Mouse (Mus musculus): ENCODE data around the gene Serf1. TPM values are rescaled to one million over a fixed set of nuclear protein-coding genes. Genes with fewer than 3 reads are reported as not detected.

Serf1 gene
- polyA plus RNA-seq (2012; rRNA removed): 618 and 898 TPM in 2 replicates

GRCm38 (mm10) chr13:100107652-100108472, at the start of gene Serf1:
Gene Serf1 (plus strand): TSS chr13:100108012.
- no peaks in the 10 kb centered on the region for H3K27me3 ChIP-seq (ENCODE audit: control insufficient read depth, insufficient read depth, low read length)
- peak within 1 kb of the TSS; percentile 88 for H3K4me3 ChIP-seq (ENCODE audit: control insufficient read depth, low read depth, low read length)
- no peaks in the 10 kb centered on the region for H3K36me3 ChIP-seq (ENCODE audit: control insufficient read depth, insufficient read depth, low read length)
- H3K4me1 ChIP-seq (ENCODE audit: control insufficient read depth, insufficient read depth, low read length): peaks cover 7% of the 10 kb centered on the region
- TF ChIP-seq CTCF (IDR thresholded peaks at IDR 0.05; ENCODE audit: control insufficient read depth, insufficient read depth, insufficient replicate concordance, low read depth, low read length) (no peak), POLR2A (IDR thresholded peaks at IDR 0.05; ENCODE audit: control insufficient read depth, low read depth, low read length) (peak; percentile 81)
- peak within 1 kb of the TSS; percentile 87 for H3K27ac ChIP-seq (ENCODE audit: control insufficient read depth, insufficient read depth, low read depth, low read length)

DNA sequence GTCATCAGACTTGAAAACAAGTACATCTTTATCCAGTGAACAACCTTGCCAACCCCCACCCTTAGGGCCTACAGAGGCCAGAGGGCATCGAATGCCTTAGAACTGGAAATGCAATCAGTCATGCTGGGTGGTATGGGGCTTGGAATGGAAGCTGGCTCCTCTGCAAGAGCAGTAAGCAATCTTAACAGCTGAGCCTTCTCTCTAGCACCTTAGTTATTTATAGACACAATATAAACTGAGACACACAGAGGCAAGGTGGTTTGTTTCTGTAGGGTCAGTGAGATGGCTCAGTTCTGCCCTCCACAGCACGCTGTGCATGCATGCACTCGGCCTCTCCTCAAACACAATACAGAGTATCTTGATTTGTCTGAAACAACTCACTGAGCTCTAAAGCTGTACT, 43.9 kb upstream of the Serf1 start:
- no peak overlapping the region for H3K4me3 ChIP-seq (ENCODE audit: control insufficient read depth, low read depth, low read length)
- H3K27ac ChIP-seq (ENCODE audit: control insufficient read depth, insufficient read depth, low read depth, low read length): no peak overlapping the region
- TF ChIP-seq POLR2A (IDR thresholded peaks at IDR 0.05; ENCODE audit: control insufficient read depth, low read depth, low read length): no peak
- TF ChIP-seq CTCF (IDR thresholded peaks at IDR 0.05; ENCODE audit: control insufficient read depth, insufficient read depth, insufficient replicate concordance, low read depth, low read length): no peak
- H3K36me3 ChIP-seq (ENCODE audit: control insufficient read depth, insufficient read depth, low read length): peaks cover 2% of the 10 kb centered on the region
- H3K27me3 ChIP-seq (ENCODE audit: control insufficient read depth, insufficient read depth, low read length): no peaks in the 10 kb centered on the region
- no peaks in the 10 kb centered on the region for H3K4me1 ChIP-seq (ENCODE audit: control insufficient read depth, insufficient read depth, low read length)

DNA sequence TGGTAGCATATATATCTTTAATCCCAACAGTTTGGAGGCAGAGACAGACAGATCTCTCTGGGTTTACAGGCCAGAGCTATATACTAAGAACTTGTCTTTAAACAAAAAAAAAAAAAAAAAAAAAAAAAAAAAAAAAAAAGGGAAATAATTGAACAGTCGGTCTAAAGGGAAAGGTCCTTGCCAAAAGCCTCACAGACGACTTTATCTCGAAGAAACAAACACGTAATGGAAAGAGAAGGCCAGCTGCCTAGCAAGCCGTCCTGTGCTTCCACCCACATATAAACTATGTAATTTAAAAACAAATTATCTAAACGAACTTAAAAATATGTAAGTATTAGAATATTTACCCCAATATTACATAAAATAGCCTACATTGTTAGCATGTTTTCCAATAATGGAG, 40.0 kb upstream of the Serf1 start:
- TF ChIP-seq CTCF (IDR thresholded peaks at IDR 0.05; ENCODE audit: control insufficient read depth, insufficient read depth, insufficient replicate concordance, low read depth, low read length): no peak
- Histone ChIP-seq H3K4me3 (ENCODE audit: control insufficient read depth, low read depth, low read length) (no peak overlapping the region), H3K36me3 (ENCODE audit: control insufficient read depth, insufficient read depth, low read length) (peaks cover 3% of the 10 kb centered on the region; the same call in 1 of the 2 replicates), H3K27ac (ENCODE audit: control insufficient read depth, insufficient read depth, low read depth, low read length) (no peak overlapping the region), H3K27me3 (ENCODE audit: control insufficient read depth, insufficient read depth, low read length) (no peaks in the 10 kb centered on the region), H3K4me1 (ENCODE audit: control insufficient read depth, insufficient read depth, low read length) (no peaks in the 10 kb centered on the region)

GRCm38 (mm10) chr13:100071473-100071872, 36.3 kb upstream of the Serf1 start:
- Histone ChIP-seq H3K4me1 (ENCODE audit: control insufficient read depth, insufficient read depth, low read length) (no peaks in the 10 kb centered on the region), H3K36me3 (ENCODE audit: control insufficient read depth, insufficient read depth, low read length) (peaks cover 5% of the 10 kb centered on the region), H3K4me3 (ENCODE audit: control insufficient read depth, low read depth, low read length) (no peak overlapping the region), H3K27ac (ENCODE audit: control insufficient read depth, insufficient read depth, low read depth, low read length) (no peak overlapping the region), H3K27me3 (ENCODE audit: control insufficient read depth, insufficient read depth, low read length) (no peaks in the 10 kb centered on the region)
- TF ChIP-seq CTCF (IDR thresholded peaks at IDR 0.05; ENCODE audit: control insufficient read depth, insufficient read depth, insufficient replicate concordance, low read depth, low read length) (no peak), POLR2A (IDR thresholded peaks at IDR 0.05; ENCODE audit: control insufficient read depth, low read depth, low read length) (no peak)

DNA sequence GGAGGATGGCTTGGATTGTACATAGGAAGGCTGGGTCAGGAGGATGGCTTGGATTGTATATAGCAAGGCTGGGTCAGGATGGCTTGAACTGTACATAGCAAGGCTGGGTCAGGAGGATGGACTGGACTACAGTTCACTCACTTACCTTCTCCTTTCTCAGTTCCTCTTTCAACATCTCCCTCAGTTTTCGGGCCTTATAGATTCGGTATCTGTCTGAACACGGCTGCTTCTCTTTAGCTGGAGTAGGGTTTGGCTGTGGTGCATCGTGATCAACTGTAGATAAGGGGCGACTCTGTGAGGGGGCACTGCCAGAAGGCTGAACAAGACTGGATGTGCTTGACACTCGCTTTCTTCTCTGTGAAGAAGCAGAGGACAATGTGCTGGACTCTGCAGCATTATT, 9.0 kb upstream of the Serf1 start:
- peaks cover 3% of the 10 kb centered on the region for H3K36me3 ChIP-seq (ENCODE audit: control insufficient read depth, insufficient read depth, low read length)
- H3K4me3 ChIP-seq (ENCODE audit: control insufficient read depth, low read depth, low read length): no peak overlapping the region
- H3K27me3 ChIP-seq (ENCODE audit: control insufficient read depth, insufficient read depth, low read length): no peaks in the 10 kb centered on the region
- H3K4me1 ChIP-seq (ENCODE audit: control insufficient read depth, insufficient read depth, low read length): peaks cover 6% of the 10 kb centered on the region
- TF ChIP-seq CTCF (IDR thresholded peaks at IDR 0.05; ENCODE audit: control insufficient read depth, insufficient read depth, insufficient replicate concordance, low read depth, low read length): no peak
- TF ChIP-seq POLR2A (IDR thresholded peaks at IDR 0.05; ENCODE audit: control insufficient read depth, low read depth, low read length): no peak
- no peak overlapping the region for H3K27ac ChIP-seq (ENCODE audit: control insufficient read depth, insufficient read depth, low read depth, low read length)

- TF ChIP-seq POLR2A (IDR thresholded peaks at IDR 0.05; ENCODE audit: control insufficient read depth, low read depth, low read length): no peak
- no peak for TF ChIP-seq CTCF (IDR thresholded peaks at IDR 0.05; ENCODE audit: control insufficient read depth, insufficient read depth, insufficient replicate concordance, low read depth, low read length)
- Histone ChIP-seq H3K4me1 (ENCODE audit: control insufficient read depth, insufficient read depth, low read length) (peaks cover 10% of the 10 kb centered on the region), H3K4me3 (ENCODE audit: control insufficient read depth, low read depth, low read length) (peak overlapping the region; percentile 90), H3K27ac (ENCODE audit: control insufficient read depth, insufficient read depth, low read depth, low read length) (peak overlapping the region; percentile 45), H3K27me3 (ENCODE audit: control insufficient read depth, insufficient read depth, low read length) (no peaks in the 10 kb centered on the region), H3K36me3 (ENCODE audit: control insufficient read depth, insufficient read depth, low read length) (no peaks in the 10 kb centered on the region; the same call in 1 of the 2 replicates)
These were observed 4.7 kb upstream of the Serf1 start for GRCm38 (mm10) chr13:100103052-100103658.

GRCm38 (mm10) chr13:100103748-100104254, 4.0 kb upstream of the Serf1 start, which contains the start of gene Bdp1:
Gene Bdp1 (minus strand): TSS chr13:100104070.
- H3K4me1 ChIP-seq (ENCODE audit: control insufficient read depth, insufficient read depth, low read length): peaks cover 9% of the 10 kb centered on the region
- no peaks in the 10 kb centered on the region for H3K27me3 ChIP-seq (ENCODE audit: control insufficient read depth, insufficient read depth, low read length)
- H3K4me3 ChIP-seq (ENCODE audit: control insufficient read depth, low read depth, low read length): peak within 1 kb of the TSS; percentile 90
- no peaks in the 10 kb centered on the region; the same call in 1 of the 2 replicates for H3K36me3 ChIP-seq (ENCODE audit: control insufficient read depth, insufficient read depth, low read length)
- no peak for TF ChIP-seq CTCF (IDR thresholded peaks at IDR 0.05; ENCODE audit: control insufficient read depth, insufficient read depth, insufficient replicate concordance, low read depth, low read length)
- peak; percentile 85 for TF ChIP-seq POLR2A (IDR thresholded peaks at IDR 0.05; ENCODE audit: control insufficient read depth, low read depth, low read length)
- H3K27ac ChIP-seq (ENCODE audit: control insufficient read depth, insufficient read depth, low read depth, low read length): peak within 1 kb of the TSS; percentile 91
